Mouse (Mus musculus) stomach, postnatal 0 days (tissue): ENCODE results near the gene Slc5a5.

Source experiments
- CTCF ChIP-seq: IDR thresholded peaks from 2 replicates; pipeline ENCODE4 v1.5.1; 2016; ENCODE audit warnings: antibody characterized with exemption, low read depth, mild to moderate bottlenecking, moderate library complexity
- EP300 ChIP-seq: optimal IDR thresholded peaks from 2 replicates; pipeline ENCODE3; 2016; ENCODE audit warnings: antibody characterized with exemption

- TF ChIP-seq CTCF: peak; percentile 47
- no peak for TF ChIP-seq EP300
Measured at GRCm38 (mm10) chr8:70862824-70863641, 29.5 kb downstream of the Slc5a5 start, which contains the start of gene Kcnn1.
